Mouse (Mus musculus) ovary, adult 18-20 months (tissue): Measurements from ENCODE around the gene Mcrs1.
A peak's percentile ranks its signal among the peaks of the same experiment; 100 is the strongest.
"Not testable (repeated sequence)": the region's sequence is repeated elsewhere in the genome, so short reads cannot be mapped to it uniquely, and the experiment has no call there.

Source experiments
- DNase-seq: peaks from one replicate; pipeline ENCODE4 v3.0.0; 2022; ENCODE audit warnings: low spot score, mixed read lengths

Gene Mcrs1

DNA sequence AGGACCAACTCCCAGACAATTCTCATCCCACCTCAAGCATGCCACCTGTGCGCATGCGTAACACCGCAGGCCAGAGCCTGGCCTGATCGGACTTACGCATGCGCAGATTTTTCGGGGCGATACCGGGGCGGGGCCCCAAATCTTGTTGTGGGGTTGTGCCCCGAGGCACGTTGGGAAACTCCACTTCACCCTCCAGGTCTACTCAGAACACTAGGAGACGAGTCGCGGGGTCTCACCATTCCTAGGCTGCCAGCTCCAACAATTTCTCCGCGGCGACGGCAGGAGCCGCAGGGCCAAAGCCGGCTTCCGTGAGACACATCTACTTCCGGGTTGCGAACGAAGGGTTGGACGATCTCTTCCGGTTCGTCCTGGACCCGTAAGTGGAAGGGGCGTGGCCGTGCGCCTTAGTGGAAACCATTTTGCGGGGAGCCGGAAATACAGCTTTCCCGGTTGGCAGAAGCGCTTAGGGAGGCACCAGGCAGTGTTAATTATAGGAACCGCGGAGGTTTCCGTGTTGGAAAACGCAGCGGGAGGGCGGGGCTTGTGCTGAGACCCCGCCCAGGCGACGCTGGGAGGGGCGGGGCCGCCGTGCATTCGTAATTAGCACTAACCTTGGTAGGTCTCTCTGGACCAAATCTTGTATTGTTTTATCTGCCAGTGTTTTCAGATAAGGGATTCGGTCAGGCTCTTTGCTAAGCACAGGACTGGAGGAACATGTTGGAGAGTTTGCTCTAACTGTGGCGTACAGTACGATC lies at the start of gene Mcrs1:
Gene Mcrs1 (minus strand): TSS at position 336 of the 755 bp plus-strand sequence.
- peak; percentile 97 for DNase-seq

DNA sequence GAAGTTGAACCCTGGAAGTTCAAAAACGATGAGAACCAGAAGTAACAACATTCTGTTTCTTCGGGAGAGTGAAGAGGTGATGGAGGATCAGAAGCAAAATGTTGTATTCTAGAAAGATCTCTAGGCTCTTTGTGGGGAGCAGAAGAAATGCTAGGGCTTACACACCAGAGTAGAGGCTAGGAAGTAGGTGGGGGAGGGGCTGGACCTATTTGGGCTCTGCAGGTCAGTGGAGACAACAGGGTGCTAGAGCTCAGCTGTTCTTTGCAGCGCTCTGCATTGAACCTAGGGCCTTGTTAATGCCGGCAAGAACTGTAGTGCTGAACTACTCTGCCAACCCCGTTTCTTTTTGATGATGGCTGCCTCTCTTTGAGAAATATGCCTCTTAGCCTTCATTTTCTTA lies 44.5 kb upstream of the Mcrs1 start:
- no peak for DNase-seq

DNA sequence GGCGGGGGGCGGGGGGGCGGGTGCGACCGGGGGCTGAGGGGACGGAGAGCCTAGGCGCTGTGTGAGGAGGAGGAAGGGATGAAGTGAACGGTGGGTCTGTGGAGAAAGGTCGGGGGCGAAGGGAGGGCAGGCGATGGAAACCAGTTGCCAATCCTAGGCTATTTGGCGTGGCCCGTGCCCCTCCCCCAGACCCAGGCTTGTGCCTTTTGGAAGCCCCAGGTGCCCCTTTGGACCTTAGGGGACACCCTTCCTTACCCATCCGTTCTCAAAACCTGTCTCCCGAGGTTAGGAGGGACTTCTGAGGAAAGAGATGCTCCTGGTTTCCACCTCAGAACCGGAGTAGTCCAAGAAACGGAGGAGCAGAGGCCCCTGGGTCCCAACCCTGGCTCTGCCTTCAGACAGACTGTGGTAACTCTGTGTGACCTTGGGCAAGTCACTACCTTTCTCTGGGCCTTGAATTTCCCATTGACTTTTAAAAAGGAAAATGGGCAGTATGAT lies 43.8 kb upstream of the Mcrs1 start, which contains the start of gene Fam186b:
Gene Fam186b (minus strand): TSS at position 405 of the 498 bp plus-strand sequence.
- no peak for DNase-seq

DNA sequence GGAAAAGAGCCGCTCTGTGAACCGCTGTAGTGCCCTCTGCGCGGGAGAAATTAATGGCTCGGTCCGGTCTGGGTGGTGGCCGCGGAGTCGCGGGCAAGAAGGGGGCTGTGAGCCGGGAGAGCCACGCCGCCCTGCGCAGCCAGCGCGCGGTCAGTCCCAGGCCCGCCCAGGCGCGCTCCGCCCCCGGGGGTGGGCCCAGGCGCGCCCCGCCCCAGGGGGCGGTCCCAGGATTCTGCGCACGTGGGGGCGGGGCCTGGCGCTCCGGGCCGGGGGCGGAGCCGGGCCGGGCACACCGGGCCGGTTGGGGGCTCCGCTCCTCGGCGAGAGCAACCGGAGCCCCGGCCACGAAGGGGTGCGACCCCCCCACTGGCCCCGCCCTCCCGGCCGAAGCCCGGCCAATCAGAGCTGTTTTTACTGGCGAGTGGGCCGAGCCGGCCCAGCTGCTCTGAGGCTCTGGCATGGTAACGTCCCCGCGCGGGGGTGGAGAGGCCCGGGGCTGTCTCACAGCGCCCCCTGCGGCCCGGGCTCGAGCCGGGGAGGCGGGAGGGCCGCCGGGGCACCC lies 43.1 kb upstream of the Mcrs1 start, which contains the start of gene Prpf40b:
Gene Prpf40b (plus strand): TSS at position 275 of the 562 bp plus-strand sequence.
- peak; percentile 94 for DNase-seq

DNA sequence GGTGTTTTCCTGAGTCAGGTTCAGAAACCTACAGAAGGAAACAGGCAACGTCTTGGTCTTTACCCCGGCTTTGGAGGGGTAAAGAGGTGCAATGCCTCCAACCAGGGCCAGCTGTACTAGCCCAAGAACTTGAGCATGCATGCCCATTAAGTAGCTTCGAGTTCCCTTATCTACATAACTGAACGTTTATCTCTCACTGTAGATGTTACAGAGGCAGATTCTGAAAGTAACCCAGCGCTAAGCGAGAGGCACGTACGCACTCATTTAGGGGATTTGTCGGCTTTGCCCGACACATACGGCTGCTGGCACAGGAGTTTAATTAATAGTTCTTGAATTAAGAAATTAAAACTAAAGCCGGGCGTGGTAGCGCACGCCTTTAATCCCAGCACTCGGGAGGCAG lies 42.5 kb upstream of the Mcrs1 start:
- DNase-seq = no peak

DNA sequence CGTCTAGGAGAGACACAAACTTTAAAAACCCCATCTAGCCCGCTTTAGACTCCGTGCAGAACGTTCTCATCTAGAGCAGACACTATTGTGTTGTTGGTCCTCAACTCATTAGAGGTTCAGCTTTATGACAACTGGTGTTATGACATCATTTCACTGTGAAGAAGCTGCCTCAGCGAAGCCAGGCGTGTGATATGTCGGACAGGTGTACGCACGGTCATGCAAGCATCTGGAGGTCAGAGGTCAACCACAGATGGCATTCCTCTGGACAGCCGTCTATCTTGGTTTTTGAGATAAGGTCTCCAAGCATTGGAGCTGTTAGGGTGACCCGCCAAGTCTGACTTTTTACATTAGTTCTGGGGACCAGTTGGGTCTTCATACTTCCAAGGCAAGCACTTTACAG lies 38.8 kb upstream of the Mcrs1 start:
- DNase-seq = no peak

DNA sequence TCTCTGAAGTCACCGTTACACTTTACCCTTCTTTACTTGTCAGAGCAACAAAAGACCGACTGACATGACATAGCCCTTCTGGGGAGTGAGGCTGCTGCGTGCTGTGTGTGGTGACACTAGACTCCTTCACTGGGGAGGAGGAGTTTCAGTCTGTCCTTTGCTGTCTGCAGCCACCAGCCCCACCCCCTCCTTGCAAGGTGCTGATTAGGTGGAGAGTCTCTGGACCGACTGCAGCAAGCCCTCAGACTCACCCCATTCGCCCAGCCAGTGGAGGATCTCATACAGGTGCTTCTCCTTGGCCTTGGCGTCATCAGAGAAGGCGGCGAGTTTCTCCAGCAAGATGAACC lies 33.4 kb upstream of the Mcrs1 start:
- no peak for DNase-seq

DNA sequence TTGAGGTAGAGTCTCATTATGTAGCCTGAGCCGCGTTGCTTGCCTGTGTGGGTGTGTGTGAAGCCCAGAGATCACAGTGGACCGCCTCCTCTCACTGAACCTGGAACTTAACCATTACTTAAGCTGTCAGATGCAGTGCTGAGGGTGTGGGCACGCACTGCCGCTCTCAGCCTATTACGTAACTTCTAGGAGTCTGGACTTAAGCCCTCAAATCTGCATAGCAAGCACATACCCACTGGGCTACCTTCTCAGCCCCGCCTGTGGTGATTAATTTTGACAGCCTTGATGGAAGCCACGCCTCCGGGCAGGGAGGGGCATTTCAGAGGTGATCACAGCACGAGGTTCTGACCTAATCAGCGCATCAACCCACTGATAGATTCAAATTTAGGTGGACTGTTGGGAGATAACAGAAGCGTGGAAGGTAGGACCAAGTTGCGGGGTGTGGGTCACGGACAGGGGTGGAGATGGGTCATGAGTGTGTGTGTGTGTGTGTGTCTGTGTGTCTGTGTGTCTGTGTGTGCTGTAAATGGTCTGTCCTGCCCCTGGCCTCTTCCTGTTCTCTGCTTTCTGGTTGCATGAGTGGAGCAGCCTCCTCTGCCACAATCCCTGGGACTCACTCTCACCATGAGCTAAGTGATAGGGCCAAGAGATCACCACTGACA lies 32.9 kb upstream of the Mcrs1 start:
- DNase-seq = no peak

DNA sequence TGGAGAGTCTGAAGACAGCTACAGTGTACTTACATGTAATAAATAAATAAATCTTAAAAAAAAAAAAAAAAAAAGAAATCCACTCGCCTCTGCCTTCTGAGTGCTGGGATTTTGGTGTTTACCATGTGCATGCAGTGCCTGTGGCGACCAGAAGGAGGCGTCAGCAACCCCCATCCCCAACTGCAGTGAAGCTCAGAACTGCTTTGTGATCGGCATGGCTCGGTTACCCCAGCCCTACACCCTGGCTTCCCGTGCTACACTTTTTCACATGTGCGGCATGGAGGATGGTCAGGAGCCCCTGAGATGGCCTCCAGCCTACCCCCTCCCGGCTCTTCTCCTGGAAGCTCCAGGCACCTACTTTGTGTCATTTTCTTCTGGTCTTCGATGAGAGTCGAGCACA lies 31.7 kb upstream of the Mcrs1 start:
- no peak for DNase-seq

DNA sequence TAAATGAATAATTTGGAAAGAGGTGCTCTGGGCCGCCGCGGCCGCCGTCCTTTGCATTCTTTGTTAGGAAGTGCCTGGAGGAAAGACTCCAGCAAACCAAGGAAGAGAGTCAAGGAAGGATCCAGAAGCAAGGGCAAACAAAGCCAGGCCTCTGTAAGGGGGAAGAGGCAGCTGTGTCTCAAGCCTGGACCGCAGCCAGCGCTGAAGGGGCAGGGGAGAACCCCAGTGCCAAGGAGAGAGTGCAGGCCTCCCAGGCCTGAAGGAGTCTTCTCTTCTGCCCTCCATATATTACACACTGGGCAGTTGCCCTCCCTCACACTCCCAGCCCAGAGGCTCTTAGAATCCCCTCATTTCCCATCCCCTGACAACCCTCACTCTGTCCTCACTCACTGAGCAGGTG lies 26.5 kb upstream of the Mcrs1 start:
- no peak for DNase-seq

DNA sequence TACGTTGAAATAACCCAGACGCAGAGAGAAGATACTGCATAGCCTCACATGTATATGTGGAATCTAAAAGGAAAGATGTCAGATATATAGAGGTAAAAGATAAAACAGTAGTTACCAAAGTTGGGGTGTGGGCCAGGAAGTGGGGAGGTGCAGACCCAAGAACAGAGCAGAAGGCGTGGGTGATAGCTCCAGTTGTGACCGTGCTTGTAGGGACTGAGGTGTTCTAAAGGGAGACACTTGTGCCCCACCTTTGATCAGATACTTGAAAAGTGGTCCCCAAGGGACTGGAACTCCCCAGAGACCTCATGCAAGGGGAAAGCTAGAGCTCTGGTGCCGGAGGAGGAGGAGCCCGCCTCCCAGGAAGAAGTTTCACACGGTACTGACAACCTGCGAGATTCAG lies 24.3 kb upstream of the Mcrs1 start:
- DNase-seq = no peak

DNA sequence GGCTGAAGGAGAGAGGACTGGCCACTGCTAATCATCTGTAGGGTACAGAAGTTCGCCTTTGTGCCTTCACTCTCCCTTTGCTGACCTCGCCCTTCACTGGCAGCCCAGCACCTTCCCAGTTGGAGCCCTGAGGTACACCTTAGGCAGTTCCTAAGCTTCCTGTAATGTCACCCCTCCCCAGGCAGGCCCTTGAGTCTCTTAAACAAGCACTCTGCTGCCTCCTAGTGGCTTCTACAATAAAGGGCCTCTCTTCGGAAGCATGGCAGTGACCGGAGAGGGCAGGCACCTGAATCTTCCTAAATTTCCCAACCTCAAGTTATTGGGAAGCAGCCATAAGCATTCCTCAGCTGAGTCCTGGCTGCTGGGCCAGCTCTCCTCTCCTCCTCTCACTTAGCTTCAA lies 13.9 kb upstream of the Mcrs1 start:
- DNase-seq = peak; percentile 49

DNA sequence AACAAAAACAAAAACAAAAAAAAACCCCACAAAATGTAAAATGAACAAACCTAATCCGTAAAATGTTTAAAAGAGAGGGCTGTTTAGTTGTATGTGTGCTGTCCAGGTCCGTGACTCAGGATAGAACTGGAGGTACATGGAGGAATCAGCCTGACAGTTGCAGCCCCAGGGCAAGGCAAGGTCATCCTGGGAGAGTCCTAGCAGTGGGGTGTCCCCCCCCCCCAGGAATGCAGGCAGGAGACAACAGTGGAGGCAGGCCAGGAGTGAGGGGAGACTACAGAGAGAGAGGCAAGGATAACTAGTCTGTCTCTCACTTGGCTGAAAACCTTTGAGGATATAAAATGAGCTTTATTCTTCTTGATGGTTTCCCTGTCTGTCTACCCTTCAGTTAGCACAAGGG lies 12.6 kb upstream of the Mcrs1 start:
- no peak for DNase-seq

DNA sequence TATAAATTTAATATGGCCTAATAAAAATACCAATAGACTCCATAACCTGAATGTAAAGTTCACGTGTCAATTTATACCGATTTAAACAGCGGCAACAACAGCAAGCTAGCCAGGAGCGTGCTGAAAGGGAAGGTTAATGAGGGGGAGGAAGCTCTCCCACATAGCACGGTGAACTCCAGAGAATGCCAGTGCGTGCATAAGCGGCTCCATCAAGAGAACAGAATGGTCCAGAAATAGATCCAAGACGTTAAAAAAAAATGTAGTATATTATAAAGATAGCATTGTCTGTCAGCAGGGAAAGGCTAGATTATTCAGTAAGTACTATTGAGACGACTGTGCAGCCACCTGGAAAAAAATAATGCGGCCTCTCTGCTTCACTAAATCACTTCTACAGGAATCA lies 10.9 kb upstream of the Mcrs1 start:
- DNase-seq = no peak

DNA sequence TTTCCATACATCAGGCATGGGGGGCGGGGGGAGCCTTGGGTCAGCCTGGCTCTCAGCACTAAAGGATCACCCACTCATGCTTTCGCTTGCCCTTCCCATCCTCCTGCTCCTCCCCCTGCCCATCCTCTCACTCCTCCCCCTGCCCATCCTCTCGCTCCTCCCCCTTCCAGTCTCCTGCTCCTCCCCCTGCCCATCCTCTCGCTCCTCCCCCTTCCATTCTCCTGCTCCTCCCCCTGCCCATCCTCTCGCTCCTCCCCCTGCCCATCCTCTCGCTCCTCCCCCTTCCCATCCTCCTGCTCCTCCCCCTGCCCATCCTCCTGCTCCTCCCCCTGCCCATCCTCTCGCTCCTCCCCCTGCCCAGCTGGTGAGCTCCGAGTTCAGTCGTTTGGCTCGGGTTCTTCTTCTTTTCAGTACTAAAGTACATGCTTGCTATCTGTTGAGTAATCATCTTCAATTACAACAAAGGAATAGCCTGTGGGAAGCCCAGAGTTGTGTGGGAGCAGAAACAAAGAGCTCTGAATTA lies 8.0 kb upstream of the Mcrs1 start:
- DNase-seq = peak; percentile 77

DNA sequence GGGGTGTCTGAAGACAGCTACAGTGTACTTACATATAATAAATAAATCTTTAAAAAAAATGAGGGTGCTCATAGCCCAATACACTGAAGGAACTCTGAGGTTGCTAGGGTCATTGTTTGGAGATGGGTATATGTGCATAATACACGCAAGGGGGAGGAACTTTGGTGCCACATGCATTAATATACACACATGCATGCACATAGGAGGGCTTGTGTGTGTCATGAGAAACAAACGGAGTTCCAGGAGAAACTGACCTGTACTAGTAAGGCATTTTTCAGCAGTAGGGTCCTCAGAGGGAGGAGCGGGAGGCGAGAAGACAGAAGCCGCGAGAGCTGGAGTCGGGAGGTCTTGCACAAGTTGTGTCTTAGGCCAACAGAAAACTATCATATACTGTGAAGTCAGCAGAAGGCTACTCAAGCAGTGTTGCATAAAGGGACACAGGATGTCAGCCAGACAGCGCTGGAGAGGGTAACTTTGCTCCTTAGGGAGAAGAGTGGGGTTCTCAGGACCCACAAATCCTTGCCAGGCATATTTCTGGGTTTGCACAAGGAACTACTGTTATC lies 7.5 kb upstream of the Mcrs1 start:
- DNase-seq = no peak

DNA sequence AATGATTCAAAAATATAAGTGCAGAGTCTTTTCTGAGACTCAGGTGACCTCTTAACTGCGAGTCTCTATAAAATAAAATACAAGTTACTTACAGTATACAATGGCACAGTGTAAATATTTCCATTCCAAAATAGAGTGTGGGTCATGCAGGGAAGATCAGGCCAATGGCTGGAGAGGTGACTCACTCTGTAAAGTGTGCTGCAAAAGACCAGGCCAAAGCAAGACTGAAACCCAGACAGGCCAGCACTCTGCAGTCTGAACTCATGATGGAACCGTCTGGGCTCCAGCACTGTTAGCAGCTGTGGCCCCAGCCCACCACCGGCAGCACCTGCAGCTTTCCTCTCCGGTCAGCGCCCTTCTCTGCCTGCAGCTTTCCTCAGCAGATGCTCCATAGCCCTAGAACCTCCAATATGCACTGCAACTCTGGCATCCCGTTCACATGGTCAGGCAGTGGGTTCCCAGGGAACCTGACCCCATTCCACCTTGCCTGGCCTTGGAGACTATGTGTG lies 3.5 kb upstream of the Mcrs1 start:
- DNase-seq = no peak

DNA sequence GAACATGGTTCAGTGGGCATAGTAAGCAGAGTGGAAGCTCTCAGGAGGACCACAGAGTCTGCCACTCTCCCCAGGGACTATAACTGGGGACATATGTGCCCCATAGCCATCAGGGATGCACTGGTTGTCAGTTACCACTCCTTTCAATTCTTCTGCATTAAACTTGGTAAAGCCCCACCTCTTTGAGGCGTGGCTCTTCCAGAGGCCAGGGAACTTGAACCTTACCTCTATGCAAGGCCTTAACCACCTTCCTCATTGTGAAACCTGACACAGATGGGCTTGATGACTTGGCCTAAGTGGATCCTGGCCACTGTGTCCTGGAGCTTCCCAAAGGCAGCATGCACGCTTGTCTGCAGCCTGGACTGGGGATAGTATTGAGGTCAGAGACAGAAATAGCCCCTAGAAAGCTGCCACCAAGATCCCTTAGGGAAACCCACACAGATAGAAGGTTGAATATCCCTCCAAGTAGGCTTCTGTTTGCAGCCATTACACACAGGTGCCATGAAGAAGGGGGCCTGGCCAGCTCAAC lies 2.8 kb upstream of the Mcrs1 start:
- DNase-seq = no peak

DNA sequence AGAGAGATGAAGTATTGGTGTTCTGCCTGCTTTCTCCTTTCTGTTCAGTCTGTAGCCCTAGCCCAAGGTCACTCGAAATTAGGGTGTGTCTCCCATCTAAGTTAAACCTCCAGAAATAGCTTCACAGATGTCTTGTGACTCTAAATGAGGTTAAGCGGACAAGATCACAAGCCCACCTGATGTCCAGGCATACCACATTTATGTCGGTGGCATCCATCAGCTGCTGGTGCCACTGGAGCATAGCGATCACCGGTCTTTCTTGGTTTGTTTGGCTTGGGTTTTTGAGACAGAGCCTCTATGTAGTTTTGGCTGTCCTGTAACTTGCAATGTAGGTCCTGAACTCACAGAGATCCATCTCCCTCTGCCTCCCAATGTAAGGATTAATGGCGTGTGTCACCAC lies 2.0 kb upstream of the Mcrs1 start:
- DNase-seq = no peak

DNA sequence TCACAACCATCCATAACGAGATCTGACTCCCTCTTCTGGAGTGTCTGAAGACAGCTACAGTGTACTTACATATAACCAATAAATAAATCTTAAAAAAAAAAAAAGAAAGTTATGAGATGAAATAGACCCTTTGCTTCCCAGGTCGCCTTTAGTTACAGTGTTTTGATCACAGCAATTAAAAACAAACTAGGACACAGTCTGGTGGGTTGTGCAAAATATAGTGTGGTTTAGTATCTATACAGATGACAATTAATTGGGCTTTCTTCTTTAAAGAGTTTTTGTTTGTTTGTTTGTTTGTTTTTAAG lies 1.4 kb upstream of the Mcrs1 start:
- DNase-seq = not testable (repeated sequence)

DNA sequence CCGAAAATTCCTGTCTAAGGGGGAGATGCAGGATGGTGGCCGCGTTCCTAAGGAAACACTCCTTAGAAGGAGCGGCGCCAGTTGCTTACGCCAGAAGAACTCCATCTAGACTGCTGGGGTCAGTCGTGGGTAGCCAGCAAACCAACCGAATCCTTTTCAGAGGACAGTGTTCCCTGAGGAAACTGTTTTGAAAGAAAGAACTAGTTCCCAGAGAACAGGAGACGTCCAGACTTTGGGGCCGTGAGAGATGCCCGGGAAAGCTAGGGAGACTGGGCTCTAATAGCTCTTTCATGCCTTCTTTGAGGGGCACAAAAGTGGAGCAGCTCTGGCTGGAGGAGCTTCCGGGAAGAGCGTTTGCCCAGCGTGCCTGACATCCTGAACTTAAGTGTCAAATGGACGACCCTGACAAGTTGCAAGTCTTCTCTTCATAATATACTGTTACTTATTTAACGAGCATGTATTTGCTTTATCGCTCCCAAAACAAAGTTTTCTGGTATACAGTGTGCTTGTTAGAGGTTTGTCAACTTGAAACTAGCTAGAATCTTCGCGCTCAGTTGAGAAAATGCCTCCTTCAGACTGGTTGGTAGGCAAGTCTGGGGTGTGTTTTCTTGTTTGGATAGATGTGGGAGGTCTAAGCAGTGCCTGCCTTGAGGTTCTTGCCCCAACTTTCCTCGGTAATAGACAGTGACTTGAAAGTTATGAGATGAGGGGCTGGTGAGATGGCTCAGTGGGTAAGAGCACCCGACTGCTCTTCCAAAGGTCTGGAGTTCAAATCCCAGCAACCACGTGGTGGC lies 817 bp upstream of the Mcrs1 start:
- DNase-seq = no peak

DNA sequence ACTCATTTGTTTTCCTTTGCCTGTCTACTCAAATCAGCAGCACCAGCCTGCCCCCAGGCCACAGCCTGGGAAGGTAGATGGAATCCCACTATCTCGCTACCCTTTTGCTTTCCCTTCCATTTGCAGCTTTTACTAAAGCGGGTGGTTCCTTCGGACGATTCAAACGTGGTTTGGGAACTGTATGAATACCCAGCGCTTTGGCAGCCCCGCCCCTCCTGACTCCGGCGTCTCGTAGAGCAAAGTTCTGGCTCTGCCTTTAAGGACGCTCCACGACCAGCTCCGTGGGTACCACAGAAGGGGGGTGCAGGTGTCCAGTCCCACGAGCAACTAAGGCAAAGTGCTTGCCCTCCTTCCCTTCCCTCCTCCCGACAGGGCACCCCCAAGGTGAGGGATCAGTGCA lies 650 bp downstream of the Mcrs1 start:
- DNase-seq = not testable (repeated sequence)
